Mouse (Mus musculus) embryonic facial prominence, embryonic 11.5 days (tissue): ENCODE results near the gene Scand1. TPM values are rescaled to one million over a fixed set of nuclear protein-coding genes. Genes with fewer than 3 reads are reported as not detected.

Experiments used
- ATAC-seq: fragments of 200-750 bp; cut with Nextera tagmentation; replicated peaks from 2 replicates; pipeline ENCODE4 v1.8.0; 2017; ENCODE audit warnings: low read depth; ENCODE audit not compliant: insufficient number of reproducible peaks, low FRiP score, low TSS enrichment
- DNase-seq: peaks from one replicate; pipeline ENCODE4 v3.0.0-alpha.2; 2015; ENCODE audit warnings: low spot score
- H3K27ac ChIP-seq: fragments of 300-500 bp; sonication (generic); replicated peaks from 2 replicates; pipeline ENCODE4 v1.5.1; 2014; ENCODE audit warnings: mild to moderate bottlenecking, low read depth, low read length, control low read depth
- H3K27me3 ChIP-seq: fragments of 300-500 bp; sonication (generic); 2 replicates; pipeline ENCODE4 v1.6.1; 2014; ENCODE audit warnings: mild to moderate bottlenecking, low read length, moderate library complexity, mixed read lengths; ENCODE audit not compliant: control insufficient read depth, insufficient read depth
- H3K36me3 ChIP-seq: fragments of 300-500 bp; sonication (generic); replicated peaks from 2 replicates; pipeline ENCODE4 v1.6.1; 2014; ENCODE audit warnings: low read depth, mild to moderate bottlenecking, low read length, moderate library complexity, mixed read lengths; ENCODE audit not compliant: control insufficient read depth, insufficient read depth
- H3K4me1 ChIP-seq: fragments of 300-500 bp; sonication (generic); 2 replicates; pipeline ENCODE4 v1.6.1; 2014; ENCODE audit warnings: low read length, mixed read lengths; ENCODE audit not compliant: control insufficient read depth, insufficient read depth
- H3K4me2 ChIP-seq: fragments of 300-500 bp; sonication (generic); 2 replicates; pipeline ENCODE4 v1.6.1; 2014; ENCODE audit warnings: low read depth, mild to moderate bottlenecking, control low read depth, low read length, moderate library complexity
- H3K4me3 ChIP-seq: fragments of 300-500 bp; sonication (generic); 2 replicates; pipeline ENCODE4 v1.5.1; 2014; ENCODE audit warnings: low read depth, low read length, control low read depth
- H3K9ac ChIP-seq: fragments of 300-500 bp; sonication (generic); replicated peaks from 2 replicates; pipeline ENCODE4 v1.6.1; 2014; ENCODE audit warnings: mild to moderate bottlenecking, control low read depth, low read length
- H3K9me3 ChIP-seq: fragments of 300-500 bp; sonication (generic); replicated peaks from 2 replicates; pipeline ENCODE4 v1.6.1; 2016; ENCODE audit warnings: mild to moderate bottlenecking, low read length, inconsistent platforms, mixed read lengths; ENCODE audit not compliant: control insufficient read depth
- WGBS: fragments of 180-500 bp; shearing (Covaris S2); extraction: QIAGEN DNeasy Blood & Tissue Kit; methylation state at CpG from one replicate; pipeline ENCODE4 v1.1.7; 2014; 5-methylcytosine and 5-hydroxymethylcytosine counted together
- polyA plus RNA-seq: library from polyadenylated mRNA; unstranded; fragments of >200 nt; fragmentation: Nextera tagmentation; extraction: Ambion mirVana; gene quantifications from 2 replicates; pipeline ENCODE4 v1.2.1, GENCODE M21; 2014

Scand1 gene
- 65.3 and 66.5 TPM in 2 replicates for polyA plus RNA-seq

DNA sequence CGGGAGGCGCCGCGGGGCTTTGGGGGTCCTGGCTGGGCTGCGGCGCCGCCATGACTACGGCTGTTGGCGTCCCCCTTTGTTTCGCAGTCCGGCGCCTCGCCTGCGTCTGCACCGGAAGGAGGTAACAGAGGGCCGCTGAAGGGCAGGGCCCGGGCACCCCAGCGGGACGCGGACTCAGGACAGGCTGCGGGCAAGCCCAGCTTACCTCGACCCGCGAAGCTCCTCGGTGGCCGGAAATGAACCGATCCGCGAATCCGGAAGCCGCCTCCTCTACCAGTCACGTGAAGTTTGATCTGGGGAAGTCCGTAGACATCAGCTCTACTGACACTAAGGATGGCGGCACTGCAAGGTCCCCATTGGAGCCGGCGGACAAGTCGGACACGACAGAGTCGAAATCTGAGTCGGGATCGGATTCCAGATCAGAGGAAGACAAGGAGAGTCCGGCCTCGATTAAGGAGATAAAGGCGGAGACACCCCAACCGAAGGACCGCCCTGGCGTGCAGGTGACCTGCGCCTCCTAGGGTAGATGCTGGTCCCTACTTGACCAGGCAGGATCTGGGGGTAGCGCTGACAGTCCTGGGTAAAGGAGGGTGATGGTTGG lies at the start of gene Scand1, which contains the start of gene Cnbd2:
TSS of gene Scand1 (minus strand) at position 408 of the 601 bp plus-strand sequence.
TSS of gene Cnbd2 (plus strand) at position 3 of the 601 bp plus-strand sequence.
- H3K36me3 ChIP-seq: no peaks in the 10 kb centered on the region
- H3K9ac ChIP-seq: peak within 1 kb of the TSS; percentile 95
- ATAC-seq (peak; percentile 91), DNase-seq (peak; percentile 86)
- H3K27me3 ChIP-seq: no peaks in the 10 kb centered on the region
- whole genome bisulfite sequencing: 0% methylated on average over 37 of the region's 49 CpGs
- H3K4me1 ChIP-seq: no peaks in the 10 kb centered on the region
- H3K27ac ChIP-seq: peak within 1 kb of the TSS; percentile 96
- peak within 1 kb of the TSS; percentile 76 for H3K4me2 ChIP-seq
- H3K9me3 ChIP-seq: no peaks in the 10 kb centered on the region
- H3K4me3 ChIP-seq: peak within 1 kb of the TSS; percentile 93

DNA sequence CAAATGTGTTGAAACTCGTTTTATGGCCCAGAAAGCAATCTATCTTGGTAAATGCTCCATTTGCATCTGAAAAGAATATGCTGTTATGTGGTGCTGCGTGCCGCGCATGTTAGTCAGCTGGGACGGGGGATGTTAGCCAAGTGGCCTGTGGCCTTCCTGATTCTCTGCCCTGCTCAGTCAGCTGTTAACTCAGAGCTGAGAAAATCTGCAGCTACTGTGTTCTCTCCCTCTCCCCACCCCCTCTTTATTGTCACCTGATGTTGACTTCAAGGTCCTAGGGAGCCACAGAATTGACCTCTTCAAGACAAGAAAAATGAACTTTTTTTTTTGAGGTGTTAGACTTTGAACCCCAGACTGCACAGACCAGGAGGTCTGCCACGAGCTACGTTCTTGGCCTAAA lies 43.5 kb upstream of the Scand1 start:
- Histone ChIP-seq H3K4me3 (no peak overlapping the region), H3K9ac (no peak overlapping the region), H3K4me2 (no peak overlapping the region), H3K27me3 (no peaks in the 10 kb centered on the region), H3K27ac (no peak overlapping the region), H3K4me1 (no peaks in the 10 kb centered on the region), H3K9me3 (no peaks in the 10 kb centered on the region), H3K36me3 (no peaks in the 10 kb centered on the region)
- ATAC-seq (no peak), DNase-seq (no peak)
- WGBS: 76% methylated on average over 7 of the region's 7 CpGs

DNA sequence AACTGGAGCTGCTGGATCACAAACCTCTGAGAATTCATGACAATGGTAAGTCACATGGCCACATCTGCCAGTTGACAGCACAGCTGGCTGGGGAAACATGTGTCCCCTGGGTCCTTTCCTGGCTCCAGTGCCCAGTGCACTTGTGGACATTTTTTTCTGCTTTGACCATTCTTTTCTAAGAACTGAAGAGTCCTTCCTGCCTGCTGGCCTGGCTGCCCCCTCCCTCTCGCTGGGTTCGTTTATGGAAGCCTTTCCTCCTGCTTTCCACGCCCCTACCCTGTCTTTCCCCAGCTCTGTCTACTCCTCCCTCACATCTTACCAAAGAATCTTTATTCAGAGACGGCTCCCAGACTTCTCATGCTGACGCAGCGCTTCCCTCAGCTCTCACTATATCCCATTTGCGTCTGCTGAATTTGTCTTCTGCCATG lies 40.8 kb upstream of the Scand1 start:
- ATAC-seq (no peak), DNase-seq (peak; percentile 1)
- H3K27me3 ChIP-seq: no peaks in the 10 kb centered on the region
- no peak overlapping the region for H3K9ac ChIP-seq
- no peak overlapping the region for H3K4me3 ChIP-seq
- no peaks in the 10 kb centered on the region for H3K9me3 ChIP-seq
- no peaks in the 10 kb centered on the region for H3K4me1 ChIP-seq
- WGBS: 50% methylated on average over 7 of the region's 7 CpGs
- no peaks in the 10 kb centered on the region for H3K36me3 ChIP-seq
- no peak overlapping the region for H3K4me2 ChIP-seq
- H3K27ac ChIP-seq: no peak overlapping the region

DNA sequence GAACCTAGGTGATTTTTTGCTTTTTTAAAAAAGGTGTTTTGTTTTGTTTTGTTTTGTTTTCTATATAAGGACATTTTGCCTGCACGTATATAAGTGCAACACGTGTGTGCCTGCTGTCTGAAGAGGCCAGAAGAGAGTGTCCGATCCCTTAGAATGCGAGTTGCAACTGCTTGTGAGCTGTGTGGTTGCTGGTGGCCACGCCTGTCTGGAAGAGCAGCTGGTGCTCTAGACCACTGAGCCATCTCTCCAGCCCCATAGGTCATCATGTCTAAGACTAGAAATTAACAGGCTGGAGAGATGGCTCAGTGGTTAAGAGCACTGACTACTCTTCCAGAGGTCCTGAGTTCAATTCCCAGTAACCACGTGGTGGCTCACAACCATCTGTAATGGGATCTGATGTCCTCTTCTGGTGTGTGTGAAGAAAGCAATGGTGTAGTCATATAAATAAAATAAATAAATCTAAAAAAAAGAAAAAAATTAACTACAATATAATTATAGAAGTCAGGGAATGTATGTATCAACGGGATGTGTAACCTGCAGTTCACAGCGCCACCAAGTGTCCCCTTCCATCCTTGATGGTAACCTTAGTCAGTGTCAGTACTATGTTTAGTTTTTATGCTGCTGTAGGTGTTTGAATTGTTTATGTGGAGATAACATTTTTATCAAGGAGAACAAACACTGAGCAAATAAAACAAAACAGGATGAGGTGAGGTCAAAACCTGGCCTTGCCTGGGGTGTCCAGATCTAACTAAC lies 40.1 kb upstream of the Scand1 start:
- Histone ChIP-seq H3K4me1 (no peaks in the 10 kb centered on the region), H3K9me3 (no peaks in the 10 kb centered on the region), H3K4me2 (no peak overlapping the region), H3K27me3 (no peaks in the 10 kb centered on the region), H3K4me3 (no peak overlapping the region), H3K9ac (no peak overlapping the region), H3K27ac (no peak overlapping the region), H3K36me3 (no peaks in the 10 kb centered on the region)
- no peak for ATAC-seq
- WGBS: 76% methylated on average over 8 of the region's 8 CpGs
- DNase-seq: no peak

DNA sequence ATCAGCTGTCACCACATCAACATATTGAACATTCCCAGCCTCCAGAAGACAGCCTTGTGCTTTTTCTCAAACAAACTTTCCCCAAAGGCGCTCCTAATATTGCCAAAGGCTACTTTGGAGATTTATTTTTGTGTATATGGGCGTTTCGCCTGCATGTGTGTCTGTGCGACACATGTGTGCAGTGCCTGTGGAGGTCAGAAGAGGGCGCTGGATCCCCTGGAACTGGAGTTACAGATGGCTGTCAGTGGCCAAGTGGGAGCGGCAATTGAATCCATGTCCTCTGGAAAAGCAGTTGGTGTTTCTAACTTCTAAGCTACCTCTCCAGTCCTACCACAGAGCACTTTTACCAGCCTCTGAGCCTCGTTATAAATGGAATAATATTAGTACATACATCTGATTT lies 38.7 kb upstream of the Scand1 start:
- H3K27me3 ChIP-seq: no peaks in the 10 kb centered on the region
- ATAC-seq (no peak), DNase-seq (no peak)
- no peak overlapping the region for H3K4me3 ChIP-seq
- no peak overlapping the region for H3K27ac ChIP-seq
- no peaks in the 10 kb centered on the region for H3K9me3 ChIP-seq
- 81% methylated on average over 7 of the region's 7 CpGs for WGBS
- no peak overlapping the region for H3K4me2 ChIP-seq
- no peaks in the 10 kb centered on the region for H3K4me1 ChIP-seq
- H3K36me3 ChIP-seq: no peaks in the 10 kb centered on the region
- H3K9ac ChIP-seq: no peak overlapping the region

DNA sequence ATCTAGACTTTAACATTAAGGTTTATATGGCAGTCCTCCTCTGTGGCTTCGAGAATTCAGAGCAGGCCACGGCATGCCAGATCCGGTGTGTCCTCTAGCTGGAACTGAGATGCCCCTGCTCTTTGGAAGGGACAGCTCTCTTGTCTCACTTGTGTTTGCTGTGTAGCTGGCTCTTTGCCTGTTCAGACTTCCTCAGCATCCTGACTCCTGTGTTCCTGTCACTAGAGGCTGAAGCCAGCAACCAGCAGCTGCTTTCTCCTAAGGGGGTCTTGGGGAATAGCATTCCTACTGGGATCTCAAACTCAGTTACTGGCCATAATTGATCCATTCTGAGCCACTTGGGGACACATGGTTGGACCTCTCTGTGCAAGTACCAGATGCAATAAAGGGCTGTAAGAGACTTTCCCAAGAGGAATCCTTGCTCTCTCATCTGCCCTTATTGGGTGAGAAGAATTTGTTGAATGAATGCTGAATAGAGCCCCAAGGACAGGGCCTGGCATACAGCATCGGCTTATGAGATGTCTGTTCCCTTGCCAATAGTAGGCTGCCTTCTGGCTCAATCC lies 36.9 kb upstream of the Scand1 start:
- ATAC-seq: no peak
- Histone ChIP-seq H3K36me3 (no peaks in the 10 kb centered on the region), H3K27me3 (no peaks in the 10 kb centered on the region), H3K4me2 (no peak overlapping the region), H3K9ac (no peak overlapping the region), H3K4me1 (no peaks in the 10 kb centered on the region), H3K27ac (no peak overlapping the region), H3K4me3 (no peak overlapping the region), H3K9me3 (no peaks in the 10 kb centered on the region)
- 88% methylated on average over 4 of the region's 4 CpGs for WGBS
- DNase-seq: no peak

DNA sequence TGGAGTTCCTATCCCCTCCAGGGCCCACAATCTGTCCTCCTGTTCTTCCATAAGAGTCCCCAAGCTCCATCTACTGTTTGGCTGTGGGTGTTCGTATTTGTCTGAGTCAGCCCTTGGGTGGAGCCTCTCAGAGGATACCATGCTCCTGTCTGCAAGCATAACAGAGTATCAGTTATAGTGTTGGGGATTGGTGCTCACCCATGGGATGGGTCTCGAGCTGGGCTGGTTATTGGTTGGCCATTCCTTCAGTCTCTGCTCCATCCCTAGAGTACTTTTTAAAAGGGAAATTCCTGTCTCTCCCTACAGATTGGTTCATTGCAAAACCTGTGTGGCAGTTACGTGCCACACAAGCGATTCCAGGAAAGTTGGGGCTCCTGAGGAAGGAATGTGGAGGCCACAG lies 36.3 kb upstream of the Scand1 start:
- Histone ChIP-seq H3K36me3 (no peaks in the 10 kb centered on the region), H3K4me3 (no peak overlapping the region), H3K4me2 (no peak overlapping the region), H3K27me3 (no peaks in the 10 kb centered on the region), H3K4me1 (no peaks in the 10 kb centered on the region), H3K27ac (no peak overlapping the region), H3K9ac (no peak overlapping the region), H3K9me3 (no peaks in the 10 kb centered on the region)
- no peak for DNase-seq
- WGBS: 69% methylated on average over 4 of the region's 4 CpGs
- ATAC-seq: no peak
